Mouse (Mus musculus): ENCODE measurements around the gene H60b. TPM values are rescaled to one million over a fixed set of nuclear protein-coding genes. Genes with fewer than 3 reads are reported as not detected.

H60b gene
- total and polyA plus RNA-seq, 2 experiments from 2014 or later: 0.44 TPM; not detected in 1

DNA sequence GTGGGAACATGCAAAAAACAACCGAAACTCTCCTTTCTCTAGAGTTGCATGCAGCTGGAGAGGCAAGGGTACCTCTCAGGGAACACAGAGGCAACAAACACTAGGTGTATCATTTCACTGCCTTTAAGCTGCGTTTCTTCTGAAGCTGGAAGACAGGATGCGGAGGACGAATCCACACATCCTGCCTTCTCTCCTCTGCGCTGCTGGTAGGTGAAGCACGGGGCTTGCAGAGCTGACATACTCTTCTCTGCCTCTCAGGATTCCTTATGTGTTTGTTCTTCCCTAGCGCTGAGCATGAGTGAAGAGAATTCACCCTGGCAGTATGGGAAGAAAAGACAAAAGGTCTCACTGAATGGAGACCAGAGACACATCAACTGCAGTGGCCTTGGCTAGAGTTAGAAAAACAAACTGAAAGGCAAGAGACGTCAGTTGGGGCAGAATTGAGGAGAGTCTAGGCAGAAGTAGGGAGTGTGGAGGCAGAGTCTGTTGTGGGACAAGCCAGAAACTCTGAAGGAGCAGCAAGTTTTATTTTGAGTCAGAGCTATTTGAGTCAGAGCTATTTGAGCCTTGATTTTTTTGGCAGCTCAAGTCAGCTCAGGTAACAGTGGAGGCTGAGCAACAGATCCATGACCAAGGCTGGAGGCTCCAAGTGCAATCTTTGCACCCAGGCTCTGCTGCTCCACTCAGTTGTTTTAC lies 139.5 kb downstream of the H60b start:
- Histone ChIP-seq H3K36me3 (ENCODE audit: insufficient read depth, low read length) (no peaks in the 10 kb centered on the region), H3K9ac (replicated peaks; ENCODE audit: low read length) (no peak overlapping the region), H3K27me3 (ENCODE audit: insufficient read depth, low read length) (no peaks in the 10 kb centered on the region), H3K9me3 (ENCODE audit: low read length) (no peaks in the 10 kb centered on the region), H3K27ac (no peak overlapping the region), H3K4me1 (ENCODE audit: insufficient read depth, low read length) (no peaks in the 10 kb centered on the region), H3K4me3 (ENCODE audit: low read length) (no peak overlapping the region), H3K4me2 (ENCODE audit: low read depth, low read length) (no peak overlapping the region)
- no peak for DNase-seq (ENCODE audit: low spot score)
- 73% methylated on average over 8 of the region's 8 CpGs for WGBS
- no peak for TF ChIP-seq CTCF (IDR thresholded peaks at IDR 0.05; ENCODE audit: low read depth)
- ATAC-seq: no peak

DNA sequence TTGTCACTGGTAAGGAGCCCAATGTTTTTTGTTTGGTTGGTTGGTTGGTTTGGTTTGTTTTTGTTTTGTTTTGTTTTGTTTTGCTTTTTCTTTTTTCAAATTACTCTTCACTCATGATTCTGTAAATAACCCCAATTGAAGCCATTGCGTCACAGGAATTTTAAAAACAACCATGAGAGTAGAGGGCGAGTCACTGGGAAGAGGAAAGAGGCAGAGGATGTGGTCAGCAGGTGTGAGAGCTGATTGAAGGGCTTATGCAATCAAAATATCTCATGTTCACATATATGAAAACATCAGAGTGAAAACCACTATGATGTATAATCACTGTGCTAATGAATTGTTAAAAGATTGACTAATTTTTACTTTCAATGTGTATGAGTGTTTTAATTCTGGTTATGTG lies 140.9 kb downstream of the H60b start:
- Histone ChIP-seq H3K27ac (no peak overlapping the region), H3K9ac (replicated peaks; ENCODE audit: low read length) (no peak overlapping the region), H3K4me3 (ENCODE audit: low read length) (no peak overlapping the region), H3K27me3 (ENCODE audit: insufficient read depth, low read length) (no peaks in the 10 kb centered on the region), H3K4me1 (ENCODE audit: insufficient read depth, low read length) (no peaks in the 10 kb centered on the region), H3K36me3 (ENCODE audit: insufficient read depth, low read length) (no peaks in the 10 kb centered on the region), H3K4me2 (ENCODE audit: low read depth, low read length) (no peak overlapping the region), H3K9me3 (ENCODE audit: low read length) (no peaks in the 10 kb centered on the region)
- TF ChIP-seq CTCF (IDR thresholded peaks at IDR 0.05; ENCODE audit: low read depth): no peak
- ATAC-seq (no peak), DNase-seq (ENCODE audit: low spot score) (no peak)
- 87% methylated on average over 2 of the region's 2 CpGs for WGBS

DNA sequence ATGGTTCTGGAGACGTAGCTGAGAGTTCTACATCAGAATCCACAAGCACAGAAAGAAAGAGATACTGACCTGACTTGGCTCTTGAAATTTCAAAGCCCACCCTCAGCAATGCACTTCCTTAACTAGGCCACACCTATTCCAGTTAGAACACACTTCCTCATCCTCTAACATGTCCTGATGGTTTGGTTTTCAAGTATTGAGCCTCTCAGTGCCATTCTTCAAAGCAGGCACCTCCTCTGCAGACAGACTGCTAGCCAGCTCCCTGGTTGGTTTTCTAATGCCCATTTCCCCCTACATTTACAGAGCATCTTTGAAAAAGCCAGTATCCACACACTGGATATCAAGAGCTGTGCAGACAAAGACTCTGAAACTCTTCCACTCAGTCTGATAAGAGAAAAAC lies 143.3 kb downstream of the H60b start:
- H3K4me3 ChIP-seq (ENCODE audit: low read length): no peak overlapping the region
- TF ChIP-seq CTCF (IDR thresholded peaks at IDR 0.05; ENCODE audit: low read depth): no peak
- no peaks in the 10 kb centered on the region for H3K36me3 ChIP-seq (ENCODE audit: insufficient read depth, low read length)
- 85% methylated on average over 1 of the region's 1 CpGs for WGBS
- H3K4me1 ChIP-seq (ENCODE audit: insufficient read depth, low read length): no peaks in the 10 kb centered on the region
- H3K9ac ChIP-seq (replicated peaks; ENCODE audit: low read length): no peak overlapping the region
- no peaks in the 10 kb centered on the region for H3K9me3 ChIP-seq (ENCODE audit: low read length)
- no peak overlapping the region for H3K27ac ChIP-seq
- H3K4me2 ChIP-seq (ENCODE audit: low read depth, low read length): no peak overlapping the region
- H3K27me3 ChIP-seq (ENCODE audit: insufficient read depth, low read length): no peaks in the 10 kb centered on the region
- no peak for DNase-seq (ENCODE audit: low spot score)
- ATAC-seq: no peak

DNA sequence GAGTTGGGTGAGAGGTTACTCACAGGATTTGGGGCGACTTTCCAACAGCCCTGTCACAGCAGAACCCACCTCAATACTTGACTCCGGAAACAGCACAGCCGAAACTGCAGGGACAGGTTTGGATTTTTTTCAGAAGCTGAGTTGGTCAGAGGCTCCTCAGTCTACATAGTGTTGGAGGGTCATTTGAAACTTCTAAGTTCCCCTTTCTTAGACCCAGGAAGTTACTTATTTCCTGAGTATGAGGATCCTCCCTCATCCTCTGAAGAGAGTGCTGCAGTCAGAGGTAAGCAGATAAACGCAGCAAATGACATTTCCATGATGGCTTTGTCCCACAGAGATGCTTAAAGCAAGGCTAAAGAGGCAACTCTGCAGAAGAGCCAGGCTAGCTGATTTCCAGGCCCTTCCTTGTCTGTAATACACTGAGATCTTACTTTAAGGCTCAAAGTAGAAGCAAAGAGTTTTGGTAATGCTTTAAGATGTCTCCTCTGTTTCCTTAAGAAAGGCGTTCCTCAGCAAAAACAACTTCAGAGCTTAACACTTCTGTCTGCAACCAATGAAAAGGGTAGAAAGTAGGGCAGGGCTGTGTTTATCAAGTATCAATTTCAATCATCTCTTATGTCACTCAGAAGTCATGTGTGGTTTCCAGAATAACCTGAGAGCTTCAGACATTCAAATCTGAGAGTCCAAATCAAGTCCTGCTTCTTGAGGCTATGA lies 144.1 kb downstream of the H60b start:
- H3K4me1 ChIP-seq (ENCODE audit: insufficient read depth, low read length): no peaks in the 10 kb centered on the region
- no peaks in the 10 kb centered on the region for H3K36me3 ChIP-seq (ENCODE audit: insufficient read depth, low read length)
- 75% methylated on average over 5 of the region's 5 CpGs for WGBS
- ATAC-seq (no peak), DNase-seq (ENCODE audit: low spot score) (no peak)
- H3K4me3 ChIP-seq (ENCODE audit: low read length): no peak overlapping the region
- no peak overlapping the region for H3K4me2 ChIP-seq (ENCODE audit: low read depth, low read length)
- H3K27ac ChIP-seq: no peak overlapping the region
- no peak overlapping the region for H3K9ac ChIP-seq (replicated peaks; ENCODE audit: low read length)
- H3K27me3 ChIP-seq (ENCODE audit: insufficient read depth, low read length): no peaks in the 10 kb centered on the region
- TF ChIP-seq CTCF (IDR thresholded peaks at IDR 0.05; ENCODE audit: low read depth): no peak
- H3K9me3 ChIP-seq (ENCODE audit: low read length): no peaks in the 10 kb centered on the region

DNA sequence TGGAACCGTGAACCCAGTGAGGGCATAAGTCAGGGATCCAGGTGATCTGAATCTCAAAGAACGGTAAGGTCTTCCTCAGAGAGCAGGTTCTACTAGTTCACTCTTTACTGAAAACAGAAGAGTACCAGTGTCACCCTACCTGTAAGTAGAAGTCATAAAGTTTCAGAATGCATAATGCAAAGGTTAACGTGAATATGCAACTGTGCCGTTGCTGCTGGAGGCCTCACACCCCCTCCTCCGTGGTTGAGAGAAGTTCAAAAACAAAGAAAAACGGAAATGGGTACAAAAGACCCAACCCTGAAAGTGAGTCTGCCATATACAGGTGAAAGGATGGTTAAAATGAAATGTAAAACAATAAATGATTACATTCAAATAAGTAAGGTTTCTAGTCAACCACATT lies 145.3 kb downstream of the H60b start:
- TF ChIP-seq CTCF (IDR thresholded peaks at IDR 0.05; ENCODE audit: low read depth): no peak
- H3K4me3 ChIP-seq (ENCODE audit: low read length): no peak overlapping the region
- no peaks in the 10 kb centered on the region for H3K27me3 ChIP-seq (ENCODE audit: insufficient read depth, low read length)
- 87% methylated on average over 6 of the region's 6 CpGs for WGBS
- H3K4me2 ChIP-seq (ENCODE audit: low read depth, low read length): no peak overlapping the region
- DNase-seq (ENCODE audit: low spot score) (no peak), ATAC-seq (no peak)
- no peaks in the 10 kb centered on the region for H3K9me3 ChIP-seq (ENCODE audit: low read length)
- no peaks in the 10 kb centered on the region for H3K4me1 ChIP-seq (ENCODE audit: insufficient read depth, low read length)
- H3K27ac ChIP-seq: no peak overlapping the region
- H3K36me3 ChIP-seq (ENCODE audit: insufficient read depth, low read length): no peaks in the 10 kb centered on the region
- H3K9ac ChIP-seq (replicated peaks; ENCODE audit: low read length): no peak overlapping the region

DNA sequence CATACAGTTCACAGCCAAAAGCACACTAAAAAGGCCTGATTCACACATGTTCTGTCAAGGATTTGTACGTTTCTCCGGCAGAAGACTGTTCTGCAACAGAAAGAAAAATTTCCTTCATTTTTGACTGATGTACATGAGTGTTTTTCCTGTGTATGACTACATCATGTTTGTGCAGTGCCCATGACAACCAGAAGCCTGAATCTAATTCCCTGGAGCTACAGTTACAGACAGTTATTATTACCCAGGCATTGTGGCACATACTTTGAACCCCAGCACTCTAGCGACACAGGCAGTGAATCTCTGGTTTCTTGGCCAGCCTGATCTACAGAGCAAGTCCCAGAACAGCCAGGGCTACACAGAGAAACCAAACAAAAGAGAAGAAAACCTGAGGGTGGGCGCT lies 147.4 kb downstream of the H60b start:
- no peak overlapping the region for H3K4me2 ChIP-seq (ENCODE audit: low read depth, low read length)
- H3K9me3 ChIP-seq (ENCODE audit: low read length): no peaks in the 10 kb centered on the region
- H3K36me3 ChIP-seq (ENCODE audit: insufficient read depth, low read length): no peaks in the 10 kb centered on the region
- H3K4me1 ChIP-seq (ENCODE audit: insufficient read depth, low read length): no peaks in the 10 kb centered on the region
- no peak overlapping the region for H3K9ac ChIP-seq (replicated peaks; ENCODE audit: low read length)
- DNase-seq (ENCODE audit: low spot score): no peak
- H3K27me3 ChIP-seq (ENCODE audit: insufficient read depth, low read length): no peaks in the 10 kb centered on the region
- no peak for TF ChIP-seq CTCF (IDR thresholded peaks at IDR 0.05; ENCODE audit: low read depth)
- WGBS: 69% methylated on average over 4 of the region's 4 CpGs
- H3K27ac ChIP-seq: no peak overlapping the region
- ATAC-seq: no peak
- no peak overlapping the region for H3K4me3 ChIP-seq (ENCODE audit: low read length)

DNA sequence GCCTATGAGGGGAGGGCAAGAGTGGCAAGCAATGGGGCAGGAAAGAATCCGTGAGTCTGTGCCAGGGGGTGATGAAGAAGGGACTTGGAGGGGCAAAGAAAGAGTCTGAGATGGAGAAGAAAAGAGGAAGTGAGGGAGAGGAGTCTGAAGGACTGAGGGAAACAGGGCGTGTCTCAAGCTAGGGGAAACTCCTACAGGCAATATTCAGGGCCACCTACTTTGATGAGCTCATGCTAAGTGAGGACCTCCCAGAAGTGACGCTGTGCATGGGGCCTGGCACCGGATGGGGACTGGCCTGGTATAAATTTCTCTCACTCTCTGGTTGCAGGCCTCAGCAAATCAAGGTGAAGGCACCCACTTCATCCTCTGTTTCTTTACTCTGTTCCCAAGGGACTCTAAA lies 148.1 kb downstream of the H60b start:
- Histone ChIP-seq H3K9ac (replicated peaks; ENCODE audit: low read length) (no peak overlapping the region), H3K27me3 (ENCODE audit: insufficient read depth, low read length) (no peaks in the 10 kb centered on the region), H3K4me2 (ENCODE audit: low read depth, low read length) (no peak overlapping the region), H3K4me3 (ENCODE audit: low read length) (no peak overlapping the region), H3K9me3 (ENCODE audit: low read length) (no peaks in the 10 kb centered on the region), H3K4me1 (ENCODE audit: insufficient read depth, low read length) (no peaks in the 10 kb centered on the region), H3K27ac (no peak overlapping the region), H3K36me3 (ENCODE audit: insufficient read depth, low read length) (no peaks in the 10 kb centered on the region)
- WGBS: 67% methylated on average over 4 of the region's 4 CpGs
- ATAC-seq (no peak), DNase-seq (ENCODE audit: low spot score) (no peak)
- no peak for TF ChIP-seq CTCF (IDR thresholded peaks at IDR 0.05; ENCODE audit: low read depth)
